Mouse (Mus musculus): Measurements from ENCODE around the gene Wdr20rt. TPM values are rescaled to one million over a fixed set of nuclear protein-coding genes. Genes with fewer than 3 reads are reported as not detected.

Wdr20rt gene
- total and polyA plus RNA-seq, 3 experiments: 0.16 TPM; not detected in 2

GRCm38 (mm10) chr12:65258212-65259138 is 33.2 kb downstream of the Wdr20rt start:
- Histone ChIP-seq H3K4me3 (ENCODE audit: low read depth, low read length) (no peak overlapping the region), H3K4me1 (ENCODE audit: insufficient read depth, low read depth, low read length) (0 out of 2 replicates have a peak, but pooled peaks cover 2% of the 10 kb centered on the region), H3K27me3 (ENCODE audit: insufficient read depth, low read length) (no peaks in the 10 kb centered on the region), H3K9me3 (replicated peaks) (no peaks in the 10 kb centered on the region), H3K36me3 (replicated peaks) (no peaks in the 10 kb centered on the region)
- TF ChIP-seq POLR2AphosphoS5 (IDR thresholded peaks at IDR 0.05; ENCODE audit: insufficient replicate concordance, low read depth, low read length) (no peak), GATA2 (IDR thresholded peaks at IDR 0.05; ENCODE audit: borderline replicate concordance, low read depth, low read length) (no peak), TAL1 (conservative IDR thresholded peaks at IDR 0.05; ENCODE audit: low read depth, low read length) (no peak), CTCF (IDR thresholded peaks at IDR 0.05; ENCODE audit: low read depth, low read length) (no peak), GATA1 (IDR thresholded peaks at IDR 0.05; ENCODE audit: borderline replicate concordance, low read length) (no peak)
- no peak for ATAC-seq (ENCODE audit: extremely low read depth, insufficient number of reproducible peaks, low FRiP score, poor library complexity, severe bottlenecking)
- no peak for DNase-seq (ENCODE audit: low spot score)

GRCm38 (mm10) chr12:65259139-65260111 is 34.1 kb downstream of the Wdr20rt start:
- ATAC-seq (ENCODE audit: extremely low read depth, insufficient number of reproducible peaks, low FRiP score, poor library complexity, severe bottlenecking) (no peak; the same call in 1 of the 2 replicates), DNase-seq (ENCODE audit: low spot score) (no peak)
- Histone ChIP-seq H3K36me3 (replicated peaks) (no peaks in the 10 kb centered on the region), H3K4me1 (ENCODE audit: insufficient read depth, low read depth, low read length) (0 out of 2 replicates have a peak, but pooled peaks cover 2% of the 10 kb centered on the region), H3K27me3 (ENCODE audit: insufficient read depth, low read length) (no peaks in the 10 kb centered on the region), H3K9me3 (replicated peaks) (no peaks in the 10 kb centered on the region), H3K4me3 (ENCODE audit: low read depth, low read length) (no peak overlapping the region)
- no peak for TF ChIP-seq POLR2AphosphoS5 (IDR thresholded peaks at IDR 0.05; ENCODE audit: insufficient replicate concordance, low read depth, low read length)
- TF ChIP-seq CTCF (IDR thresholded peaks at IDR 0.05; ENCODE audit: low read depth, low read length): no peak
- no peak for TF ChIP-seq GATA1 (IDR thresholded peaks at IDR 0.05; ENCODE audit: borderline replicate concordance, low read length)
- TF ChIP-seq TAL1 (conservative IDR thresholded peaks at IDR 0.05; ENCODE audit: low read depth, low read length): no peak

GRCm38 (mm10) chr12:65268311-65268984 is 43.1 kb downstream of the Wdr20rt start:
- ATAC-seq (ENCODE audit: extremely low read depth, insufficient number of reproducible peaks, low FRiP score, poor library complexity, severe bottlenecking) (no peak), DNase-seq (ENCODE audit: low spot score) (no peak)
- Histone ChIP-seq H3K4me3 (ENCODE audit: low read depth, low read length) (no peak overlapping the region), H3K9me3 (replicated peaks) (no peaks in the 10 kb centered on the region), H3K36me3 (replicated peaks) (no peaks in the 10 kb centered on the region), H3K4me1 (ENCODE audit: insufficient read depth, low read depth, low read length) (no peaks in the 10 kb centered on the region), H3K27me3 (ENCODE audit: insufficient read depth, low read length) (no peaks in the 10 kb centered on the region)
- TF ChIP-seq GATA2 (IDR thresholded peaks at IDR 0.05; ENCODE audit: borderline replicate concordance, low read depth, low read length): no peak
- TF ChIP-seq TAL1 (conservative IDR thresholded peaks at IDR 0.05; ENCODE audit: low read depth, low read length): no peak
- TF ChIP-seq CTCF (IDR thresholded peaks at IDR 0.05; ENCODE audit: low read depth, low read length): no peak
- no peak for TF ChIP-seq POLR2AphosphoS5 (IDR thresholded peaks at IDR 0.05; ENCODE audit: insufficient replicate concordance, low read depth, low read length)
- no peak for TF ChIP-seq GATA1 (IDR thresholded peaks at IDR 0.05; ENCODE audit: borderline replicate concordance, low read length)

- TF ChIP-seq GATA1 (IDR thresholded peaks at IDR 0.05; ENCODE audit: borderline replicate concordance, low read length) (no peak), POLR2AphosphoS5 (IDR thresholded peaks at IDR 0.05; ENCODE audit: insufficient replicate concordance, low read depth, low read length) (no peak), CTCF (IDR thresholded peaks at IDR 0.05; ENCODE audit: low read depth, low read length) (no peak), GATA2 (IDR thresholded peaks at IDR 0.05; ENCODE audit: borderline replicate concordance, low read depth, low read length) (no peak), TAL1 (conservative IDR thresholded peaks at IDR 0.05; ENCODE audit: low read depth, low read length) (no peak)
- no peaks in the 10 kb centered on the region for H3K4me1 ChIP-seq (ENCODE audit: insufficient read depth, low read depth, low read length)
- no peak overlapping the region for H3K4me3 ChIP-seq (ENCODE audit: low read depth, low read length)
- no peaks in the 10 kb centered on the region for H3K9me3 ChIP-seq (replicated peaks)
- H3K36me3 ChIP-seq (replicated peaks): no peaks in the 10 kb centered on the region
- DNase-seq (ENCODE audit: low spot score) (no peak), ATAC-seq (ENCODE audit: extremely low read depth, insufficient number of reproducible peaks, low FRiP score, poor library complexity, severe bottlenecking) (no peak)
- no peaks in the 10 kb centered on the region for H3K27me3 ChIP-seq (ENCODE audit: insufficient read depth, low read length)
Observed at GRCm38 (mm10) chr12:65269406-65269805, 44.1 kb downstream of the Wdr20rt start.

GRCm38 (mm10) chr12:65273807-65274206 is 48.5 kb downstream of the Wdr20rt start:
- no peak overlapping the region for H3K4me3 ChIP-seq (ENCODE audit: low read depth, low read length)
- H3K9me3 ChIP-seq (replicated peaks): no peaks in the 10 kb centered on the region
- H3K4me1 ChIP-seq (ENCODE audit: insufficient read depth, low read depth, low read length): no peaks in the 10 kb centered on the region
- ATAC-seq (ENCODE audit: extremely low read depth, insufficient number of reproducible peaks, low FRiP score, poor library complexity, severe bottlenecking): no peak
- H3K36me3 ChIP-seq (replicated peaks): no peaks in the 10 kb centered on the region
- no peak for DNase-seq (ENCODE audit: low spot score)
- H3K27me3 ChIP-seq (ENCODE audit: insufficient read depth, low read length): no peaks in the 10 kb centered on the region
- no peak for TF ChIP-seq POLR2AphosphoS5 (IDR thresholded peaks at IDR 0.05; ENCODE audit: insufficient replicate concordance, low read depth, low read length)
- no peak for TF ChIP-seq TAL1 (conservative IDR thresholded peaks at IDR 0.05; ENCODE audit: low read depth, low read length)
- TF ChIP-seq GATA2 (IDR thresholded peaks at IDR 0.05; ENCODE audit: borderline replicate concordance, low read depth, low read length): no peak

Other genes starting within 250 kb of the Wdr20rt start
- gene Prpf39, start 189.2 kb upstream of the Wdr20rt start, total RNA-seq (2014; fragmentation: Nextera tagmentation): 169 and 192 TPM in 2 replicates
- 100 and 122 TPM in 2 replicates for gene Prpf39, start 189.2 kb upstream of the Wdr20rt start, total RNA-seq (2017)
- gene Prpf39, start 189.2 kb upstream of the Wdr20rt start, polyA plus RNA-seq (2012): 19.7 and 20.7 TPM in 2 replicates
- 226 and 258 TPM in 2 replicates for gene Fkbp3, start 151.5 kb upstream of the Wdr20rt start, total RNA-seq (2014; fragmentation: Nextera tagmentation)
- 330 and 370 TPM in 2 replicates for gene Fkbp3, start 151.5 kb upstream of the Wdr20rt start, total RNA-seq (2017)
- 92.9 and 305 TPM in 2 replicates for gene Fkbp3, start 151.5 kb upstream of the Wdr20rt start, polyA plus RNA-seq (2012)
- 80.0 and 84.1 TPM in 2 replicates for gene Fancm, start 149.9 kb upstream of the Wdr20rt start, total RNA-seq (2014; fragmentation: Nextera tagmentation)
- gene Fancm, start 149.9 kb upstream of the Wdr20rt start, total RNA-seq (2017): 51.5 and 68.1 TPM in 2 replicates
- 5.0 and 7.7 TPM in 2 replicates for gene Fancm, start 149.9 kb upstream of the Wdr20rt start, polyA plus RNA-seq (2012)
- 167 and 187 TPM in 2 replicates for gene Mis18bp1, start 52.9 kb upstream of the Wdr20rt start, total RNA-seq (2014; fragmentation: Nextera tagmentation)
- 72.9 and 91.8 TPM in 2 replicates for gene Mis18bp1, start 52.9 kb upstream of the Wdr20rt start, total RNA-seq (2017)
- 6.3 and 7.6 TPM in 2 replicates for gene Mis18bp1, start 52.9 kb upstream of the Wdr20rt start, polyA plus RNA-seq (2012)